Mouse (Mus musculus): ENCODE measurements around the gene Ptpn9.

Ptpn9 gene

DNA sequence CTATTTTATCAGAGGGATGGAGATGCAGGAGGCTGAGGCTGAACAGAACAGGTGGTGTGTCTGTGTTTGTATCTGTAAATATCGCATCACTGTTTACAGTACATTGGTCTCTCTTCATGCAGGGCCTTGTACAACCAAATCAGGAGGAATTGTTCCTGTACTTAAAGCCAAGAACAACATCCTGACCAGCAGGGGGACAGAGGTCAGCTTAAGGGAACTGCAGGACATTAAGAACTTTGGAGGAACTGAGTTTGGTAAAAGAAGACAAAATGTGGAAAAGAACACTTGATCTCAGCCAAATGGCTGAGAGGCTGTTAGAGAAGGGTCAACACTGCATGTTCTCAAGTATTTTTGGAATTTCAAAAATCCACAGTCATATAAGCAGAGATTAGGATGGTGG, 20.0 kb downstream of the Ptpn9 start:
- peak; percentile 16 to 47 for DNase-seq

DNA sequence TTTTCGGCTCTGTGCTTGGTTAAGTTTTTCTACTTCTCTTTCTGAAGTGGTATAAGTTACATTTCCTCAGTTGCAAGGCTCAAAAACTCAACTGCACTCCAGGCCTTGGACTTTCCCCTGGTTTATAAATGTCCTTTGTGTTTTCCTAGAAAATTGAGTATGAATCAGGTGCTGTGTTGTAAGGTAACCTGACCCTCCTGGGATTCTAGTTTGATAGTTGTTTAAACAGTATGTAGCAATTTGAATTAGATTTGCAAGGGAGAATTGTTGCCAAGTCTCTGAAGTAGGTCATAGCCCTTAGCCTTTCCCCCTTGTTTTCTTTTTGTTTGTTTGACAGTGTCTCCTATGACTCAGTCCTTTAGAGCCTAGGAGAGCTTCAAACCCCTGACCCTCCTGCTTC, 22.9 kb downstream of the Ptpn9 start:
- no peak for DNase-seq

DNA sequence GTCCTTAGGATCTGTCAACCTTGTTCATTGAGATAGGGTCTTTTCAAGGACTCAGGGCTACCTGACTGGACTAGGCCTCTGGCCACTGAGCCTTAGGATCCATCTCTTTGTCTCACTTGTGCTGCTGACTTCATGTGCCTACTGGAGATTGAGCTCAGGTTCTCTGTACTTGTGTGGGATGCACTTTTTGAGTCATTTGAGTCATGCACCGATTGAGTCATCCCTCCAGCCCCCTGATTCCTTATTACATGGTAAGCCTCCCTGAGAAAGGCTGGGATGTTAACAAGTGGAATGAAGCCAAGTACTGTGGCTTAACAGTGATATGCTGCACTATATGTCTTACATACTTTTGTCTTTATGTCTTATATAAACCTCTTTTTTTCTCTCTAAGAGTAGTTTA, 37.0 kb downstream of the Ptpn9 start:
- DNase-seq, result no peak

DNA sequence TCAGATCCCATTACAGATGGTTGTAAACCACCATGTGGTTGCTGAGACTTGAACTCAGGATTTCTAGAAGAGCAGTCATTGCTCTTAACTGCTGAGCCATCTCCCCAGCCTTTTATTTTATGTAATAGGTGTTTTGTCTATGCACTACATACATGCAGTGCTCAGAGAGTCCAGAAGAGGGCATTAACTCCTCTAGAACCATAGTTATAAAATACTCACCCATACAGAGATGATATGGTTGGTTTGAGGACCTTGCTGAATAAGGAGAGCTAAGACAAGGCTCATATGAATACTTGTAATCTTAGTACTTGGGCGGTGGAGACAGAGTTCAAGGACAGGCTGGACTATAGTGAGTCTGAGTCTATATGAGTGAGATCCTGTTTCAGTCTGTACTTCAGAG, 61.5 kb downstream of the Ptpn9 start:
- peak; percentile 27 to 57 for DNase-seq

DNA sequence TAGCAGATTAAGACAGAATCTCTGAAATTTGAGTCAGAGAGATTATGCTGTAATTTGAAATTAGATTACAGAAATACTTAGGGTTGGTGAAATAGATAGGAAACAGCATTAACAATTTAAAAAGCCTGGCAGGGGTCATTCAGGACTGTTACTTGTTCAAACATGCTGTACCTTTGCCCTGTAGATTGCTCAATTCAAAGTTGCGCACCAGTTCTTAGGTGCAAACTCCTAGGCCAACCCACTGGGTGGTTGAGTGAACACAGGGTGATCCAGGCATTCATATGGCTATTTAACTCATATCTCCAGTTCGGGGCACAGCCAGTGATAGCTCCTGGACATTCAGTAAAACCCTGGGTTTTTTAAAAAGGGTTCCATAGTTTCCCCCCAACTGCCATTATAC, 69.4 kb downstream of the Ptpn9 start:
- no peak for DNase-seq

DNA sequence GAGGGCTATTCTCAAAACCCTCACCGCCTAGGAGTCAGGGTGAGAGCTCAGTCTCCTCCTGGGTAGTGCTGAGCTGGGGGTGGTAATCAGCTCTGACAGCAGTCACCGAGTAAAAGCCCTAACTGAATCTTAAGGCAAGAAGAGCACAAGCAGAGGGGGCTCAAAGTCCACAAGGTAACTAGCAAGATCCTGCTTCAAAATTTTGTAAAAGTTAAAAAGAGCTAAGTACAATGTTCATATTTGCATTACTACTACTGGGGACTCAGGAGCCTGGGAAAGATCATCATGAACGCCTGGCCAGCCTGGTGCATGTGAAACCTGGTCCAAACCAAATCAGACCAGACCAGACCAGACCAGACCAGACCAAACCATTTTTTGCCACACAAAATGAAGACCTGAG, 73.5 kb downstream of the Ptpn9 start:
- DNase-seq, result peak in 1 of 2 experiments; percentile 5

DNA sequence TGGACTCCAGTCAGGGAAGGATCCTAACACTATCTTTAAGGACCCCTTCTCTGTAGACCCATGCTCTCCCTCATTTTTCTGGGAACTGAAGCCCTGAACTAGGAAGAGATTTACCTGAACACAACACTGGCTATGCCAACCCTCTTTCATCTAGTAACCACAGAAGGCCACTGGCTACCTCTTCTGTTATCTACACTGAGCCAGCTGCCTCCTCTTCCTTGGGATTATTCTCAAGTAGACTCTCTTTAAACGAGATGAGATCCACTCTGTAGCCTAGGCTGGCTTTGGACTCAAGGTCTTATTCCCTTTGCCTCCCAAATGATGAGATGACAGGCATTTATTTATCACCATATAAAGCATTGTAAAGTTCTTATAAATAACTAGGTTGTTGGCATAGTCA, 75.5 kb downstream of the Ptpn9 start:
- no peak for DNase-seq

DNA sequence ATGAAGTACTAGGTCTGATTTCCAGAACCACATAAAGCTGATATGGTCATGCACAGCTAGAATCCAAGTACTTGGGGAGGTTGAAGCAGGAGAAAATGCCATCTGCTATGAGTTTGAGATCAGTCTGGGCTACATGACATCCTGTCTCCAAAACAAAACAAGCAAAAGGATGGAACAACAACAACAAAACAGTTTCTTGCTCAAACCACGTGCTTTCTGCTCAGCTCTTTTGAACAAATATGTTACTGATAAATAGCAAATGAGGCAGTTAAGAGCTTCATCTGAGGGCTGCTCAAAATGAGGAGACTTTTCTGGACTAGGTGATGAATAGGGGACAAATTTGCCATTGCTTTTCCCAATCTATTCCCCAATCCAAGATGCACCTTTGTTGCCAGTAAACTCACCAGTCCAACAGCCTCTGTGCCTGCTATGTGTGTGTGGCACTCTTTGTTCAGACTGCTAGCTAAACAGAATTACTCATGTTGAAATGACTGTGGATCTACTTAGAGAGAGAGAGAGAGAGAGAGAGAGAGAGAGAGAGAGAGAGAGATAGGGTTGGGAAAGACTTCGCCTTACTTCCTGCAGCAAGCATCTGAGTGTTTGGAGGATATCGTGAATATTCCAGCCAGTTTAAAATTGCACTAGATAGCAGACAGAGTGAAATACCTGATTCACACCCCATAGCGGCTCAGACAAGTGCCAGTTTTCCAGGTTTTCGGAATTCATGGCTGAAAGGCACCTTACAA, 76.2 kb downstream of the Ptpn9 start:
- peak in 1 of 2 experiments; percentile 4 for DNase-seq

DNA sequence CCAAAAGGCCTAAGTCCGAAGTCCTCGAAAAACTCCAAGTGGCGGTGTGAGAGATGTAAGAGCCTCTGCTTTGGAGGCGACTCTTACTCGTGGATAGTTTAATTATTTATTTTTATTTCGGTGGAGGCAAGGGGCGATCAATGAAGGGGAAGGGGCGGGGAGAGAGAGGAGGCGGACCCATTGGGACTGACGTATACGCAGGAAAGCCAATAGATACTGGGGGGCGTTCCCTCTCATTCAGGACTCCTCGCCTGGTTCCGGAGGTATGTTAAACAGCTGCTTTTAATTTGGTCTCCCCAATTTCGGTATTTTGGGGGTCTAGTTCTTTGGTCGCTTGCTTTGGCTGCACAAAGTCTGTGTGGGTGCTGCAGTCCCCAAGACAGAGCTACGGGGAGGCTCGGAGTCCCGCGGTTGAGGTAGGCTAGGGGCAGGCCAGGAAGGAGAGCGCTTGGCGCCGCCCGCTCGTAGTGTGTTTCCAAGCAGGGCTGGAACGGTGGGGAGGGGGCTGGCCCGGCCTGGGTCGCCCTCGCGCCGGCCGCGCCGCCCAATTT, 77.2 kb downstream of the Ptpn9 start, which contains the start of gene Sin3a:
Gene Sin3a, plus strand, starts transcription at position 240 of the 551 bp plus-strand sequence.
- peak; percentile 75 to 83 for DNase-seq

DNA sequence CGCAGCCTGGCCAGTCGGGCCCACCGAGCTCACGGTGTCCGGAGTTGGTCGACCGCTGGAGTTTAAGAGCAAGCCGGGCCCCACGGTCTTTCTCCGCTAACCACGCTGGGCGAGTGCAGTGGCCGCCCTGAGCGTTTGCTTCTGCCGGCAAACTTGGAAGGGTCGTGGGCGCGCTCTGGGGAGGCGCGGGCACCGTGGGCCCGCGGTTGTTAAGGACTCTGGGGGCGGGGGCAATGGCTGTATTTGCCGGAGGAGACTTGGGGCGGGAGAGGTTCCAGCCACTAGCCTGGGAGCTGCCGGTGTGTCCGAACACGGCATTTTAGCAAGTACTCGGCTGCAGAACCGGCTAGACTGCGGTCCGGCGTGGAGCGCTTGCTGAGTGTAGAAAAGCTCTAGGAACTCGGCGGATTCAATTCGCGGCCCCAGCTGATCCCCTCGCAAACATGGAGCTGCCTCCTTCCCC, 77.8 kb downstream of the Ptpn9 start:
- no peak for DNase-seq

DNA sequence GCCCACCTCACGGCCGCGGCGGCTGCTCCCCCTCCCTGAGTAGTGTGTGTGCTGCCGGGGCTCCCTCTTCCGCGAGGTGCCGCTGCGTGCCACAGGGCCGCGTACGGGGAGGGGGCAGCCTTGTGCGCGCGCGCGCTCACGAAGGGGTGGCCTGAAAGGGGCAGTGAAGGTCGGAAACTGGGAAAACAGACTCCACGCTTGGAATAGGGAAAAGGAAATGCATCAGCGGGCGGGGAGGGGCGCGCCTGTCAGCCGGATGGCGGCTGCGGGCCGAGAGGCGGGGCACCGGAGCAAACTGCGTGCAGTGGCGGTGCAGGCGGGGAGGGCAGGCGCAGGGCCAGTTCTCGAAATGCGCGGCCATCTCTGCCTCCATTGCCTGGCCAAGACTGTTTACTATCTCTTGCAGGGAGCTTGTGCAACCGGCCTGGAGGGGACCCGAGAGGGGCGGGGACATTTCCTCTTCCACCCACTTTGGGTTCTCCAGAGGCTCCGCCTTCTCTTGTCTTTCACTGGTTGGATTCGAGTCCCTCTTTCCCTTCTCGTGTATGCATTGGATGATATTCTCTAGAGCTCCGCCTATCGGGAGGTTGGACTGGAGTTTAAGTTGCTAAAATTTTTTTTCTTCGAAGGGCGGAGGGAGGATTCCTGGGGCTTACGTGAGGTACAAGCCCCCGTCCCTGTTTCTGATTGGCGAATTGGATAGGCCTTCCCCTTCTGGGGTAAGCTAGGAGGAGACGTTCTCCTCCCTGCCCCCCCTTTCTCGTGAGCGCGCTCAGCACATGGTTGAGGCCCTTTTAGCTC, 78.5 kb downstream of the Ptpn9 start:
- DNase-seq, result peak; percentile 95 to 98

DNA sequence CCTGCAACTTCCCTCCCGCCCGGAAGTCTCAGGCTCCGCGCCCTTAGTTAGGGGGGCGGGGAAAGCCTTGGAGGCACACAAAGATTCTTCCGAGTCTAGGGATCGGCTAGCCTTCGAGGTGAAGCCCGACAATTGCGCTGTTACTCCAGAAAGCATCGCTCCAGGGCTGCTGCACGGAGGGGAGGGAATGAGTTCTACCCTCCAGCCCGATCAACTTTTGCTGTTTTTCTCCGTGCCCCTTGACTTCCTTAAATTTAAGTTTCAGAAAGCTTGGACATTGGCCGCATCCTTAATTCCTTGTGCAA, 79.0 kb downstream of the Ptpn9 start:
- DNase-seq, result no peak

DNA sequence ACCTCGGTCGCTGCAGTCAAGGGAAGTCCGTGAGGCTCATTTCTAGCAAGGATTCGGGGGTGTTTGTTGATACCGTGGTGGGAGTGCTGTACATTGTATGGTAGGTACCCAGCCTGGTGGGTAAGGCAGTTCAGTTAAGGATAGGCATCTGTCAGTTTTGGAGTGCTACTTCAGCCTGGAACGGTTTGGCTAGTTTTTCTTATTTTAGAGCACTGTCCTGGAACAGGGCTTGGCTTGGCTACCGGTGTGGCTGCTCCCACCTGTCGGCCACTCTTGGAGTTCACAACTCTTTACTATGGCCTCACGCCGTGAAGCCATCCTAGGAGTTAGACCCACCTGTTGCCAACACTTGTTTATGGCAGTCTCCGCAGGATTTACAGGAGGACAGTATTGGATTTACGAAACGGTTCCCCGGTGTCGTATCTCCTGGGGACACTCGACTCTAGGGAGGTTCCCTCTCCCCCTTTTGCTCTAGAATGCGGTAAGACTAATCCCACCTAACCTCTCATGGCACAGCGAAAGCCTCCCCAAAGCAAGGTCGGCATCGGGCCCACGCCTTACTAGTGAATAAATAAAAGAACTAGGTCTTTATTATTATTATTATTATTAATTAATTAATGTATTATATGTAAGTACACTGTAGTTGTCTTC, 79.6 kb downstream of the Ptpn9 start:
- DNase-seq, result peak; percentile 56 to 73

DNA sequence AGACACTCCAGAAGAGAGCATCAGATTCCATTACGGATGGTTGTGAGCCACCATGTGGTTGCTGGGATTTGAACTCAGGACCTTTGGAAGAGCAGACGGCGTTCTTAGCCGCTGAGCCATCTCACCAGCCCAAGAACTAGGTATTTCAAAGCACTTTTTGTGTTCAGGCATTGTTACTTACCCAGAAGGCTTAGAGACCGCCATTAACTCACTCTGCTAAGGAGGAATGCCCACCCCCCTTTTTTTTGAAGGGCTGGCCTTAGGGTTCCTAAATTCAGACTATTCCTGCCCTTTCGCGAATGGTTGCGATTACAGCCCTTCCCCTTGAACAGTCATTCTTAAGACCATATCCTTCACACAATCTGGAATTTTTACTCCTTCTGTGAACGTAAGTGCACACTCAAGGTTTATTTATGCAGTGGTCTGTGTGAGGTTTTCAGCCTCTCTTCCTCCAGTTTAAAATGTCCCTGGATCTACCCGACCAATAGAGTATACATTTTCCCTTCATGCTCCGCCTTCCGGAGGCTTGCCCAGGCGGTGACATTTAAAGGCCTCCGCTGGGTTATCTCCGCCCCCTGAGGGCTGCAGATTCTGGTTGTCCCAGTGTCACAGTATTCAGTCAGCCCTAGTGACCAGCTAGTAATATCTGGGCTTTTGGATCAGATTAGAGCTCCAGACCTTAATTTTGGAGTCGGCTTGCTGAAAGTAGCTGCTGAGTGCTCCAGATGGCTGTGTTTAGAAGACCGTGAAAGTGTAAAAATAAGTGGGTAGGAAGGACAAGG, 80.3 kb downstream of the Ptpn9 start:
- peak; percentile 78 to 89 for DNase-seq

DNA sequence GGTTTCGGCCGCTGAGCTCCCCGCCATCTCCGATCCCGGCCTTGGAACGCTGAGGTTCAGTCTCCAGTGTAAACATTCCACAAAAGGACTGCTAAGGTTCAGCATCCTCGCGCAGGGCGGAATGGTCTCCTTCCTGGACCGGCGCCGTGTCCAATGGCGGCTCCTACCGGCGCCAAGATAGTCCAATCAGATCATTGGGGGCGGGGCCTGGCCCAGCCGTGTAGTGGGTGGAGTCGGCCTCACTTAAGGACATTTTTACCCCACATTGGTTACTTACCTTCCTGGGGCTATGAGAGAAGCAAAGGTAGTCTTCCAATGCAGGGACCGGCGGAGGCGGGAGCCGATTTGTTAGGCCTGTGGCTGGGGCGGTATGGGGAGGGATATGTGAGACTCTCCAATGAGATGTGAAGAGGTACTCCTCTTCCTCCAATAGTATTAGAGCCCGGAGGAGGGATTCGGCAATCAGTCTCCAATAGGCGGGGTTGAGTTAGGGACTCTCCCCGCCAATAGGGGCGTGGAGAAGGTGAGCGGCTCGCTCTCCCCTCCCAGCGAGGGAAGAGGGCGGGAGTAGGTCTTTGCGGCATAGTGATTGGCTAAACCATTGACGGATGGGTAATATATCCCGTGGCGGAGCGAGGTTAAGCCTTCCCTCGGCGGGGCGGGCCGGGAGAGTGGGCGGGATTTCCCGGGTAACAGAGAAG, 81.1 kb downstream of the Ptpn9 start:
- peak; percentile 98 to 99 for DNase-seq

DNA sequence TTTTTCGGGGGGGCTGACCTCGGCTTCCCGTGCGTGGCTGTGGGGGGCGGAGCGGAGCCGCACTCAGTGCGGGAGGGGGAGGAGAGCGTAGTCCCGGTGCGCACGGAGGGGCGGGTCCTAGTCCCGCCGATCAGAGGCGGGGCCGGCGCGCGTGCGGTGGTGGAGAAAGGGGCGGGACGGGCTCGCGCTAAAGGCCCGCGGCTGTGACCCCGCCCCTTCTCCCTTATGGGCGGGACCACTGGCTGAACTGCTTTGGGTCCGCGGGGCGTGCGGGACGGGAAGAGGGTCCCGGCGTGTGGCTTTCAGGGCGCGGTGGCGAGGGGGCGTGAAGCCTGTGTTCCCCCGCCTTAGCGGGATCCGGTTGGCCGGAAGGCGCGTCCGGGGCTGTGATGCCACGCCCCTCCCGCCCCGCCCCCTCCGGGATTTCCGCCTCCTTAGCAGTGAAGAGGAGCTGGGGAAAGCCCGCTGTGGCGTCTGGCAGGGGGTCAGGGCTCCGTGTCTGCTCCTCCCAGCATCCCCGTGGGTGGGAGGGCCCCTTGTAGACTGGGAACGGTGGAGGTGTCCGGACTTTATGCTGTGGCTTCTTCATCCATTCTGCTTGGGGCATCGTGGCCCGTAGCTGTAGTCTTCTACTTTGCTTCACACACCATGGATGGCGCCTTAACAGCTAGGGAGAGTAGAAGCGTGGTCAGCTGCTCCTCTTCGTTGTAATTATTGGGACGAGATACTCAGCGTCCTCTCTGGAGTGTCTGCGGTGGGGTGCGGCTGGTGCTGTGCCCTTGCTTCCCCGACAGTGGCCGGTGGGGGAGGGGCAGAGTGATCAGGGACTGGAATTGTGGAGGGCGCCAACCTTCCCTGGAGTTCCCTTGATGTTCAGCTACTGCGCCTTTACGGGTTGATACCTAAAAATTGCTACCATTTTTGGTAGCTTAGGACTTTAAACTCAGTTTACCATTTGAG, 82.3 kb downstream of the Ptpn9 start:
- DNase-seq, result peak; percentile 92 to 95

DNA sequence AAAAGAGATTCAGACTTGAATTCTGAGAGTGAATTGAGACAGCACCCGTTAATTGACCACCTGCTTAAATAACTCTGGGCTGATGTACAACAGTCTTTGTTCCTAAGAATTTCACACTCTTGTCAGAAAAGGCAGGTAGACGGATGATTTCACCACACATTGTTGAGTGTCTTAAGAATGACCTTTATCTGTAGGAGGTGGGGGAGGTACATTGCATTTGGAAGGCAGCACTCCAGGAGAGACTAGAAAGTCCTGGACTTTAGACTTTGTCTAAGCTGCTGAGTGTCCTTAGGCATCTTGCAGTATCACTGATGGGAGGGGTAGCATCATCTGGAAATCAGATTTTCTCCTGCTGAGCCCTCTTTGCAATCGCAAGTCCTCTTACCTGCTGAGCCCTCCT, 87.5 kb downstream of the Ptpn9 start:
- DNase-seq, result no peak

Measured in kidney, postnatal 4 days (tissue).